Mouse (Mus musculus) myocyte (in vitro differentiated cells): ENCODE measurements around the gene Nbas.

Experiments used
- CEBPB ChIP-seq: IDR thresholded peaks from 2 replicates; pipeline ENCODE4 v1.6.1; 2011; ENCODE audit warnings: mild to moderate bottlenecking, moderate library complexity; ENCODE audit not compliant: poor library complexity, insufficient read depth, severe bottlenecking
- E2F4 ChIP-seq: IDR thresholded peaks from one replicate; pipeline ENCODE4 v1.6.1; 2011; ENCODE audit warnings: mild to moderate bottlenecking, control low read depth, moderate library complexity; ENCODE audit not compliant: insufficient read depth
- MAX ChIP-seq: IDR thresholded peaks from one replicate; pipeline ENCODE4 v1.6.1; 2011; ENCODE audit warnings: low read depth, mild to moderate bottlenecking, control low read depth
- MYOD1 ChIP-seq, 3 experiments: IDR thresholded peaks; one replicate each; pipeline ENCODE4 v1.6.1; 2011; ENCODE audit warnings: control low read depth in 2 of 3, low read depth in 2 of 3, mild to moderate bottlenecking in 2 of 3, moderate library complexity in 1 of 3; ENCODE audit not compliant: insufficient read length in 2 of 3, control insufficient read depth in 1 of 3
- MYOG ChIP-seq, 3 experiments: IDR thresholded peaks; one replicate each; pipeline ENCODE4 v1.6.1; 2011; ENCODE audit warnings: control low read depth in 2 of 3, low read depth in 2 of 3, mild to moderate bottlenecking in 2 of 3; ENCODE audit not compliant: insufficient read length in 2 of 3, control insufficient read depth in 1 of 3, insufficient read depth in 1 of 3
- POLR2A ChIP-seq: IDR thresholded peaks from one replicate; pipeline ENCODE4 v1.6.1; 2011; ENCODE audit warnings: low read depth, mild to moderate bottlenecking, control low read depth, moderate library complexity; ENCODE audit not compliant: insufficient read length
- POLR2AphosphoS2 ChIP-seq: IDR thresholded peaks from one replicate; pipeline ENCODE4 v1.6.1; 2011; ENCODE audit warnings: low read depth, control low read depth; ENCODE audit not compliant: insufficient read length
- REST ChIP-seq: IDR thresholded peaks from one replicate; pipeline ENCODE4 v1.6.1; 2011; ENCODE audit warnings: mild to moderate bottlenecking, control low read depth, moderate library complexity; ENCODE audit not compliant: insufficient read depth, insufficient read length
- SRF ChIP-seq: IDR thresholded peaks from one replicate; pipeline ENCODE4 v1.6.1; 2011; ENCODE audit warnings: low read depth; ENCODE audit not compliant: control insufficient read depth, insufficient read length
- TCF12 ChIP-seq: IDR thresholded peaks from one replicate; pipeline ENCODE4 v1.6.1; 2011; ENCODE audit warnings: mild to moderate bottlenecking, control low read depth; ENCODE audit not compliant: poor library complexity, insufficient read depth, severe bottlenecking
- TCF3 ChIP-seq: IDR thresholded peaks from one replicate; pipeline ENCODE4 v1.6.1; 2011; ENCODE audit warnings: low read depth, control low read depth; ENCODE audit not compliant: insufficient read length
- USF1 ChIP-seq: IDR thresholded peaks from one replicate; pipeline ENCODE4 v1.6.1; 2011; ENCODE audit warnings: low read depth, mild to moderate bottlenecking, control low read depth, moderate library complexity

- no peak for TF ChIP-seq POLR2A
- no peak for TF ChIP-seq MYOD1 (IDR thresholded peaks at IDR 0.05; ENCODE audit: control insufficient read depth in 1 of 3, insufficient read length in 2 of 3, low read depth in 2 of 3)
- no peak for TF ChIP-seq USF1
- TF ChIP-seq POLR2AphosphoS2, result no peak
- TF ChIP-seq CEBPB, result no peak
- TF ChIP-seq MAX, result no peak
- TF ChIP-seq TCF12, result no peak
- no peak for TF ChIP-seq E2F4
- no peak for TF ChIP-seq MYOG (IDR thresholded peaks at IDR 0.05; ENCODE audit: control insufficient read depth in 1 of 3, insufficient read depth in 1 of 3, insufficient read length in 2 of 3, low read depth in 2 of 3)
- no peak for TF ChIP-seq REST
- TF ChIP-seq TCF3, result no peak
- no peak for TF ChIP-seq SRF
Observed at GRCm38 (mm10) chr12:13580796-13581195, 311.9 kb downstream of the Nbas start.
